25 mouse cellular contexts compared by ENCODE assay signal in genomic region chrX:13513864-13514263, GRCm38 (mm10). TPM values are rescaled to one million over a fixed set of nuclear protein-coding genes. Genes with fewer than 3 reads are reported as not detected.
"Had no signal": no experiment of that assay in that cellular context is flagged by ENCODE, and none has a peak within 500 bp of the region (broad histone marks: within the 10 kb centered on the region; RNA-seq: fewer than 3 reads in every experiment).

No protein-coding gene starts in this region.

- ATAC-seq: liver, embryonic 12.5 days; liver, postnatal 0 days; midbrain, embryonic 13.5 days; midbrain, embryonic 16.5 days had no signal

- H3K4me3 ChIP-seq: limb, embryonic 10.5 days; limb, embryonic 12.5 days; limb, embryonic 13.5 days; limb, embryonic 15.5 days; liver, embryonic 12.5 days; liver, embryonic 13.5 days; liver, embryonic 15.5 days; lung, embryonic 15.5 days; megakaryocyte, embryonic 14.5 days; midbrain, embryonic 10.5 days; midbrain, embryonic 12.5 days; midbrain, embryonic 13.5 days; midbrain, embryonic 15.5 days; myocyte had no signal

- H3K27ac ChIP-seq: limb, embryonic 10.5 days; limb, embryonic 12.5 days; limb, embryonic 13.5 days; limb, embryonic 15.5 days; liver, embryonic 12.5 days; liver, embryonic 13.5 days; liver, embryonic 14.5 days; liver, embryonic 15.5 days; lung, embryonic 15.5 days; macrophage; midbrain, embryonic 10.5 days; midbrain, embryonic 12.5 days; midbrain, embryonic 13.5 days; midbrain, embryonic 15.5 days had no signal

- DNase-seq: left cerebral cortex, postnatal 4 days; liver; liver, embryonic 13.5 days; liver, postnatal 0 days; midbrain, embryonic 14.5 days had no signal

RNA-seq across cellular contexts. Expression of gene Nyx, which starts 48.0 kb away (rescaled TPM):
- total RNA-seq: liver, adult 2 months; megakaryocyte progenitor cell, adult 5-6 weeks; megakaryocyte, adult 5-6 weeks; megakaryocyte-erythroid progenitor cell, adult 5-6 weeks had no signal
